Mouse (Mus musculus) erythroblast, embryonic 14.5 days (primary cell): ENCODE measurements around the gene Recql5.

Experiments used
- GATA1 ChIP-seq: IDR thresholded peaks from 2 replicates; pipeline ENCODE4 v1.6.1; 2012; ENCODE audit warnings: low read length, inconsistent platforms, mixed read lengths
- TAL1 ChIP-seq: IDR thresholded peaks from 3 replicates; pipeline ENCODE4 v1.6.1; 2012; ENCODE audit warnings: low read length, inconsistent platforms, mixed read lengths

- TF ChIP-seq GATA1 (no peak), TAL1 (no peak)
Measured at GRCm38 (mm10) chr11:115945247-115945646, 12.0 kb upstream of the Recql5 start.
